Mouse (Mus musculus) cerebellum, postnatal 4 days (tissue): Measurements from ENCODE around the gene Dusp14.

Experiments used
- DNase-seq, 2 experiments: peaks; one replicate each; pipeline ENCODE4 v3.0.0; 2022; ENCODE audit warnings: low spot score in 2 of 2, mixed read lengths in 1 of 2

Gene Dusp14

DNA sequence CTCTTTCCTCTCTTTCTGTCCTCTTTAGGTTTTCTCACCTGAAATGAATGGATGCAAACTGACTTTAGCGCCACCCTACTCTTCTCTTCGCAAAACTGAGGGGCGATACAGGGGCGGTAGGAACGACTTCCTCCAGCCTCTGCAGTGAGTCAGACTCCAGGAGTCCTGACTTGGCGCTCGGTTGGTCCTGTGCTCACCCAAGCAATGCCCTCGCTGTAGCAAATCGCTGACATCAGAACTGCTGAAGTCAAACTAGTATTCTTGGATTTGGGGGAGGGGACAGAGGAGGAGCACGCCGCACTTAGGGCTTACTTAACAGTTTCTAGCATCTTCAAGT, at the start of gene Dusp14:
Gene Dusp14 (minus strand): TSS at position 228 of the 337 bp plus-strand sequence.
- DNase-seq: no peak

DNA sequence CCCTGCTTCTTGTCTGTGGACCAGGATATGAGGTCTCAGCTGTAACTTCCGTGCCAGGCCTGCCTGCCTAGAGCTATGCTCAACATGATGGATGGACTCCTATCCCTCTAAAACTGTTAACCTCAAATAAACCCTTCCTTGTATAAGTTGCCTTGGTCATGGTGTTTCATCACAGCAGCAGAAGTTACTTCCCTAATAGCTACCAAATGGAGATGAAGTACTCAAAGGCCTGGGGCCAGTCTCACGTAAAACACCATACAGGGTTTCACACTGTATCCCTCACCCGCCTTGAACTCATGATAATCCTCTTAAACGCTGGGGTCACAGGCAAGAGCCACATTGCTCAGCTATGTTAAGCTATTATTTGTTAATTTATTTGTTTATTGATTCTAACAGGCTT, 48.4 kb upstream of the Dusp14 start:
- DNase-seq: no peak

DNA sequence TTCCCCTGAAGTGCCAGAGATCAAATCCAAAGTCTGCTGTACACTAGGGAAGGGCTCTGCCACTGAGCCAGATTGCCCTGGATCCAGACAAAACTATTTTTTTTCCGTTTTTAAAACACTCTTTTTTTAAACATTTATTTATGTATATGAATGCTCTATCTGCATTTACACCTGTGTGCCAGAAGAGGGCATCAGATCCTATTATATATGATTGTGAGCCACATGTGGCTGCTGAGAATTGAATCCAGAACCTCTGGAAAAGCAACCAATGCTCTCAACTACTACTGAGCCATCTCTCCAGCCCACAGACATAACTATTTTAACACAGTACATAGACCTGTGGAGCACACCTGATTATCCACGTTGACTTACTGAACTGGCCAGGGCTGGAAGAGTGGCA, 47.2 kb upstream of the Dusp14 start:
- no peak for DNase-seq

DNA sequence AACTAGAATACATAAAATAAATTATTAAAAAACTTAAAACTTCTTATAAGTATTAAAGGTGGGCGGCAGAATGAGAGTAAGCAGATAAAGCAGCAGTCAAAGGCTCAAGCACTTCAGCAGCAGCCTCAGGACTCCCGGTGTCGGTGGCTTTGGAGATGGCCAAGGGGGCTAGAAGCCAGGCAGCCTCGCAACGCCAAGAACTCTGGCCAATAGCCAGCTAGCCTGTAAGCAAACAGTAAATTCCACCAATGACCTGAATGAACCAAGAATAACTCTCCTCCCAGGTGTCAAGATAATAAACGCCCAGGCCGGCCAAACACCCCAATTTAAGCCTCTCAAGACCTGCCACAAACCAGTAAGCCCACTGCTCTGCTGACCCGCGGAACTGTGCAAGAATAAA, 46.6 kb upstream of the Dusp14 start:
- DNase-seq: no peak

DNA sequence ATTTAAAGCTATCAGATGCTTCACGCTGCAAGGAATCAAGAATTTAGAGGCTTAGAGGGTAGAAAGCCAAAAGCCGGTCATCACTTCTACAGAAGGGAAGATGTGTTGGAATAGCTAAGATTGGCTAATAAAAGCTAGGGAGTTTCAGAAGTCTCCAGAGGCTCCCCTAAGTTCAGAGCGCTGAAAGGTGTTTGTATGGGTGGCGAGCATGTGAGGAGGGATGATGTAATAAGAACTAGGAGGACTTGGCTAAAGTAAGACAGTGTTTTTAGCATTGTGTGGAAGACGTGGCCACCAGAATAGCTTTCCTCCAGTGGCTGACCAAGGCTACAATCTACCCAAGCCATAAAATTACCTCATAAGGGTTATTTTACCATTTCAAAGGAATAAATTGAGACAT, 44.6 kb upstream of the Dusp14 start:
- no peak for DNase-seq

DNA sequence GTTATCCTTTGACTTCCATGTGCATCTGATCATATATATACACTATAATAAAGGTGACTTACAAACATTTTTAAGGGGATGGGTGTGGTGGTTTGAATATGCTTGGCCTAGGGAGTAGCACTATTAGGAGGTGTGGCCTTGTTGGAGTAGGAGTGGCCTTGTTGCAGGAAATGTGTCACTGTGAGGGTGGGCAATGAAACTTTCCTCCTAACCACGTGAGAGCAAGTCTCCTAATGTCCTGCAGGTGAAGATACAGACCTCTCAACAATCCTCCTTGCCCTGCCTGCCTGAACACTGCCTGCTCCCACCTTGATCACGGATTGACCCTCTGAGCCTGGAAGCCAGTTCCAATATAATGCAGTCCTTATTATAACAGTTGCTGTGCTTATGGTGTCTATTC, 38.1 kb upstream of the Dusp14 start:
- no peak for DNase-seq

DNA sequence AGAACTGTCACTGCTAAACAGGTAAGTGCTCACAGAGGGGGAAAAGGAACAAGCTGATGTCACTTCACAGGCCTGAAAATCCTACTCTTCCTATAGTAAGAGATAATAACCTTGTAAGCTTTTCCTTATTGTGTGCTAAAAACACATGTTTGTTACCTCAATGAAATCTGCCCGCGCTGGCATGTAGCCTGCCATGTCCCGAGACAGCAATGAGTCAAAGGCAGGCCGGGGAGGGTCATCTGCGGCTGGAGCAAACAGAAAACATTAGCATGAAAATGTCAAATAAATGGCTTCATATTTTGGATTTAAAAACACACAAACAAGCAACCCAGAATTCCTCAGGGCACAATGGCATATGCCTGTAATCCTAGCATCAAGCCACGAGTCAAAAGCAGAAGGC, 35.0 kb upstream of the Dusp14 start:
- no peak for DNase-seq

DNA sequence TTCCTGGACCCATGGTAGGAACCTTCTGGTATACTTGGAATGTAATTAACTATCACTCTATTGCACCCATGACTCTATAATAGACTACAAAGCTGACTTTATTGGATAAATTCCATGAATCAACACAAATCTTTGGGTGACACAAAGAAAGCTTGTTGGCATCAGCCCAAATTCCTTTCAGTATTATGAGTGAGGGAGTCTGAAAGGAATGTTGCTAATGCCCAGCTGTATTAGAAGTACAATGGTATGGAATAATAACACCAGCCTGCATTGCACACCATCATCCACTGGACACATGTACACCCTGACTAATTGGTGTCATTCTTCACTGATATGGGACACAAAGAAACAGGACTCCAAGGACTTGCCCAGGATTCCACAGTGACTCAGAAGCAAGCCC, 32.1 kb upstream of the Dusp14 start:
- no peak for DNase-seq

DNA sequence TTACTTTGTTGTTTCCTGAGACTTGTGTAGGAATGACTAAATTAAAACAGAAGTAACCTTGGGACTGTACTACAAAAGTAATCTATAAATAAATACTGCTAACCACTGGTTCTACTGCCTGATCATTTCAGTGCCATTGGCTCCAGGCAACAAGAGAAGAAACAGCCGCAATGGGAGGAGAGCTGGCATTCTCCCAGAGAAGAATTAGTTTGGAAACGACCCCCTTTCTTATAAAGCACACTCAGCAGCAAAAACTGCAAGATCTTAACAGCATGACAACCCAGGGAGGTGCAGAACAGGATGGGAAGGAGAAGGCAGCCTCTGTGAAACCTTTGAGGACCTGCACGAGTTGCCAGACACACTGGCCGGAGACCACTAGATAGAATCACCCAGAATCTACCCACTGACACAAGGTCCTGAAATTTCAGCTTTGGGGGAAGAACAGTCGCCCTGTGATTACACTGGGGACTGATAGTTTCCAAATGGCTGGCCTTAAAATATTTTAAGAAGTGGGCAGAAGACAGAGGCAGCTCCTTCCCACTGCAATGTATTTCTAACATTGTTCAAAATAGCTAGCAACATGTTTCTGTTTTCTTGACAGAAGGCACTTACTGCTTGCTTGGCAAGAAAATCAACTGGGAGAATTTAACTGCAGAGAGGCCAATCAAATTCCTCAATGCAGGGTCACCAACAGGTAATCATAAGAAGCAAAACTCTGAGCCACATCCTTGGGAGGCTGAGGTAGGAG, 28.4 kb upstream of the Dusp14 start:
- DNase-seq: no peak

DNA sequence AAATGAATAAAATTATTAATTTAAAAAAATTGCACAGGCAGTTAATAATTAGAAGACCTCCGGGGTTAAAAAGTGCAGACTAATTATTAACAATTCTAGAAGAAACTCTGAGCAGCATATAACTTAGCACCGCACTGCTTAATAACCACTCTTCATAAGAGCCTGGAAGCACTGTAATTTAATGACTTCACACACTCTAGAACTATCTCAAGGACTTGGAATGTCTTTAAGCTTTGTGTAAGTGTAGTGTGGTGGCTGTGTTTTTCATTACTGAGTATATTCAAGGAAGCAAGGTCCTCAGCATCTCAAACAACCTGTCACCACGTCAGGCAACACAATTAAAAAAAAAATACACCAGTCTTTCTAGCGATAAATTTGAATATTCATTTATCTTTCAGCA, 26.0 kb upstream of the Dusp14 start:
- DNase-seq: no peak

DNA sequence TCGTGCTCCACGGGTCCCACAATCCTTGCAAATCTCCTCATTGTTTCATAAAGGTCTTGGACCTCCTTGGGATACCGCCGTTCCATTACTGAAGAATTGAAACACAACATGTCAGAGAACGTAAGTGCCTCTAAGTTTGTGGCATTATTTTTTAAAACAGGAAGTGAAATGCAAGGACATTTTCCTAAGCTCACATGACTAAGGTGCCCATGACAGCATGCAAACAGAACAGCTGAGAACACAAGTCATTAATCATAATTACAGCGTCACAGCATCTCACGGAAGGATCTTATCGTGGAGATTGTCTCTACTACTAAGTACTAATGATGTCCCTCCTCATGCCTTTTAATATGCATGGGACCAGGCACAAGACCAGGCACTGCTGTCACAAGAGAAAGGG, 21.5 kb upstream of the Dusp14 start:
- no peak for DNase-seq

DNA sequence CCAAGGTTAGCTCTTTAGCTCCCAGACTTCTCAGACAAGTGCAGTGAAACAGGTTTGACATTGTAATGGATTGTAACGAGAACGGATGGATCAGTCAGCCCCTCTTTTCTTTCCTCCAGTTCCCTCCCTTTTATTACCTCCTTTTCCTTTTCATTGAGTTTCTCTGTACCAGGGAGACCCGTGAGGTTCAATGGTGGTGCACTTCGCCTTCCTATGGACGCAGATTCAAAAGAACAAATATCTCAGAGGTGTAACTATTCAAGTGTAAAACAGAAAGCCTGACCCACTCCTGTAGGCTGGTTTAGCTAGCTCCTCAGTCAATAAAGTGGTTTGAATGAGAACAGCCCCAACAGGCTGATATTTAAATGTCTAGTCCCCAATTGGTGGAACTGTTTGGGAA, 12.8 kb upstream of the Dusp14 start:
- DNase-seq: no peak

DNA sequence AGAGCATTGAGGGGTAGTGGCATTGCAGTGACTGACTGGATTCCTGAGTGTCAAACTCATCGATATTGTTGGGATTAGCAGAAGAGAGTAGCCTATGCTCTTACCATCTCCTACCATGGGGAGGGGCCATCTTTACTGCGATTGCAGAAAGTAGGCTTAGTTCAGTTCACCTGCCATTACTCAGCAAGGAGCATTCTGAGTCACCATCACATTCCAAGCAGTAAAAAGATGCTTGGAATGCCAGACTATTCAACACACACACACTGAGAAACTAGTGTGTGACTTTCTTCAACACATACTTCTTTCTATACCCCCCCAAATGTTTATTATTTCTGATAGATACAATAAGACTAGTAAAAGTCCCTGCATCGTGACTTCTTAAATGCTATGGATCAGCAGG, 11.3 kb upstream of the Dusp14 start:
- DNase-seq: no peak

DNA sequence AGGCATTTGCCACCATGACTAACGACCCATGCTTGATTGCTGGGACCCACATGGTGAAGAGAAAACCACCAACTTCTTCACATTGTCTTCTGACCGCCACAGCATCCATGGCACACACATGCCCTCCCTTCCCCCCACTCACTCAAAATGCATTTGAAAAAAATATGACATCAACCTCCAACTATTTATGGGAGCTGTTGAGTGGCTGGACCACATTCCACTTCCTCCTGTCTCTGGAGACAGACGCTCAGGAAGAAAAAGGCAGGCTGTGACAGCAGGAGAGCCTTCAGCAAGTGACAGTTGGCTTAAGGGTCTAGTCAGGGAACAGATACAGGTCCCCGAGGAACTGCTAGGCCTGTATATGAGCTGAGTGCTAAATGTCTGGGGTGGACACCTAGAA, 10.8 kb upstream of the Dusp14 start:
- DNase-seq: no peak

DNA sequence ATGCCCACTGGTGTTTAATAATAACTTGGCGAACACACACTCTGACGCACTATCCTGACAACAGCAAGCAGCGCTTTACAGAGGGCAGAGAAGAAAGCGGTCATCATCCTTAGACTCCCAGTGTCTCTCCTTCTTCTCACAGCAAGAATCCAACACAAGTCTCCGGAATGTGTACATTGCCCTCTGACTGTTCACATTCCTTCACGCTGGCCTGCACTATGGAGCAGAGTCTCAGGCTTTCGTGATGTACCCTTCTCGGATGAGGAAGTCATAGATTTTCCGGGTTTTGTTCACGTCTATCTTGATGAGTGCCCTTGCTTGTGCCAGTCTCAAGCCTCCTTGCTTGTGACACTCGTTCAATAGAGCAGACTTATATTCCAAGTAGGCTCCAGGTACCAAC, 10.3 kb upstream of the Dusp14 start:
- DNase-seq: no peak

DNA sequence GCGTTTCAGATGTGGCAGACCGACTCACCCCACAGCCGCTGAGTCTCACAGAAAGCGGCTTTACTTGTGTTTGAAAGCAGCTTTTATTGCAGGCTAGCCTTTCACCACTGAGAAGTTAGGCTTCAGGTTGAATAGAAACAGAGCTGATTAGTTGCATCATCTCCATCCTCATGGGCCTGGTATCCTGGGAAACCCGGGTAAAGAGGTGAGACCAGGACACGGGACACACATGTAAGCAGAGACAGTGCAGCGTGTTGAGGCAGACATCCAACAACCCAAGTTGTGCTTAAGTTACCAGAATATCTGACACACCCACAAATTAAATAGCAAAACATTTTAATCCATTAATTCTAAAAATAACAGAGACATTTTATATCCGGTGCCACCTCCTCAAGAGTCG, 9.5 kb upstream of the Dusp14 start:
- no peak for DNase-seq

DNA sequence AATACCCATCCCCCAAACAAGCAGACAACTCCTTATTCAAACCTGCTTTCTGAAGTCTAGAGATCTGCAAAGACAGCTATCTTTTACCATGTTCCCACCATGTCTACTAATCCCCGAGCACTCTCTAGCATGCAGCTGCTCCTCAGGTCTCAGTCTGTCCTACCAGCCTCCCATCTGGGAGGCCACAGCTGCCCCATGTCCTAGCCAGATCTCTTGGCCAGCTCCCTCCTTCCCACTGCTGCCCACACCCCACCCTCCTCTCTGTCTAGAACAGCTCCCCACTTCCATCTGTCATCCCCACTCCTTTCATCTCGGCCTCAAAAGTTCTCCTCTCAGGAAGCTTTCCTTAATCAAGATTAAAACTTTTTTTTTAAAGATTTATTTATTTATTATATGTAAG, 7.9 kb upstream of the Dusp14 start:
- no peak for DNase-seq

DNA sequence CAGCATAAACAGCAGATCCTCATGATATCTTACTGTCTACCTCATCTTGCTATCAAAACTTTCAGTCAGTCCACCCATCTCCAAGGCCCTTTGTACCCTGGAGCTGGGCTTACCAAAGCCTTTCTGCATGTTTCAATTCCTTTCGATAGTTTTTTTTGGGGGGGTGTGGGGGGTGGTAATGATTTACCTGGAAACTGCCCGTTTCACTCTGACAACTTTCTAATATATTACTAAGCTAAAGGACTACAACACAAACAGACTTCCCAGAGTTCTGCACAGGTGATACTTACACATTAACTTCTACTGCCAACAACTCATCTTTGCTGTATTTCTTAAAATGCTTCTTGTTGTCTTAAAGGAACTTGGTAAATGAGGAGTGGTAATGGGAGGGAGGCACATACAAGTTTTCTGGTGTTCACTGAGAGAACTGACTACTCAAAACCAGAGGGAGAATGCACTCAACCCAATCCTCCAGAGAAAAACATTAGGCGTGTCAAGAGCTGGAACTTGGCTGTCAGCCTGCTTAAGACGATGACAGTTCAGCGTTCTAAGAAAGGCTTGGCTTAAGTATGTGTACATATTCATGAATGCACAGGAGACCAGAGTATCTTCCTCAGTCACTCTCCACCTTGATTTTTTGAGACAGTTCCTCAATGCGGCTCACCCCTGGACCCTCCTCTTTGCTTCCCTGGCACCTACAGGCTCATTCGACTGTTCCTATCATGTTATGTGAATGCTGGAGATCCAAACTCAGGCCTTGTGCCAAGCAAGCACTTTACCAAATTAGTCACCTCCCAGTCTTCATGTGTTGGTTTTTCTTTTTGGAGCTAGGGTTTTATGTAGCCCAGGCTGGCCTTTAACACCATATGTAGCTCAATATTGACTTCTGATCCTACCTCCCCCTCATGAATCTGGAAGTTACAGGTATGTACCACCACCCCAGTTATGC, 5.0 kb upstream of the Dusp14 start:
- no peak for DNase-seq

DNA sequence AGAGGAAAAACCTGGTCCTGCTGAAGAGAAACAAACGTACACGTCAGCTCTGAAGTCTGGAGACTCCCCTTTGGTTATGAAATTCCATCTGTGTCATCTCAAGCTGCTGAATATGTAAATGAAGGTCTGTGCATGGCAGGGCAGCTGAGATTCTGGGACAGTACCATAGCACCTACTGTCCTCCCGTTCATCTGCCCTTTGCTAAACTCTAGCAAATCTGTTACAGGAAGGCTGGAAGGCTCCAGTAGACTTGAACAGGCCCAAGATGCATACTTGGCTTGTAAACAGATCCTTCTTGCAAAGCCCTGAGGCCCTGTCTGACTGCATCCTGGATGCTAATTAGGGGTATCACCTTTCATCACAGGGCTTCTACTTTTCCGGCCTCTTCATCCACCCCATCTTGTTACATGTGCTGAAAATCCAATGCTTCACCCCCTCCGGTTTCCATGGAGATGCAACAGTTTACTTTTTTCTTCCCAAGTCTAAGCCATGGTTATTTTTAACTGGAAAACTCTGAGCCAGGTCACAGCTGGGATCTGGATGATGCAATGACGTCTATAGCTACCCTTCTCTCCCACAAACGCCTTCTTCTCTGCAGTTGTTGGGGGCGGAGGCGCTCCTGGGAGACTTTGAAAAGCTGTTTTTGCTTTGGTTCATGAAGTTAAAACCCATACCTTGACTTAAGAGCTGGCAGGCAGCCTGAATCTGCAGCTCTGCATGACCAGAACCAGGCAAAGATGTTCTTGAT, 4.0 kb upstream of the Dusp14 start:
- no peak for DNase-seq

DNA sequence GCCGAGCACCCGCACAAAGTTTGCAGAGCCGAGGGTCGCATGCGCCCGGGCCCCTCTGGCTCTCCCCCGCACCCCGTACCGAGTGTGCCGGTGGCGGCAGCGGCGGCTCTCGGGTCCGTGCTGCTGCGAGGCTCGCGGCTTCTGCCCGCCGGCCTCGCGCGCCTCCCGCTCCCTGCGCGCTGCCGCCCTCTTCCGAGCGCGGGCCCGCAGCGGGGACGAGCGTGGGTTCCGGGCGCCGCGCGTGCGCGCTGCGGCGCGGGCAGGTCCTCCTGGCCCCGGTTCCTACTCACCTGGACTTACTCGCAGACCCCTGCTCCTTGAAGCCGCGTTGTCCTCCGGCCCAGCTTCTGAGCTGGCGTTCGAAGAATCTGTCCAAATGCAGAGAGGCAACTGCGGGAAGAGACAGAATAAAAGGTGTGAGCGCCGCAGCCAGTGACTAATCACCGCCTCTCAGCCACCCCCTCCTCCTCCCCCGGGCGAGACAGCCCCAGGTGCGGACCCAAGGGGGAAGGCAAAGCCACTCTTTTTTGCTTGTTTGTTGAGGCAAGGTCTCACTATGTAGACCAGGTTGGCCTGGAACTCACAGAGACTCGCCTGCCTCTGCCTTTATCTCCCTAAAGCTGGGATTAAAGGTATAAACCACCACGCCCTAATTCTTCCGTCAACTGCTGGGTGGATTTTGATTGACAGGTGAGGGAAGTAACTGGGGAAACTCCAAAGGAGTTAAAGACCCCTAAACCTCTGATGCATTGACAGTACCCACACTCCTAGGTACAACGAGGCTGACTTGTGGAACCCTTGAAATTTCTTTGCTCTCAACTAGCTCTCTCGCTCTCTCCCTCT, 649 bp downstream of the Dusp14 start:
- peak in 1 of 2 experiments; percentile 49 for DNase-seq

DNA sequence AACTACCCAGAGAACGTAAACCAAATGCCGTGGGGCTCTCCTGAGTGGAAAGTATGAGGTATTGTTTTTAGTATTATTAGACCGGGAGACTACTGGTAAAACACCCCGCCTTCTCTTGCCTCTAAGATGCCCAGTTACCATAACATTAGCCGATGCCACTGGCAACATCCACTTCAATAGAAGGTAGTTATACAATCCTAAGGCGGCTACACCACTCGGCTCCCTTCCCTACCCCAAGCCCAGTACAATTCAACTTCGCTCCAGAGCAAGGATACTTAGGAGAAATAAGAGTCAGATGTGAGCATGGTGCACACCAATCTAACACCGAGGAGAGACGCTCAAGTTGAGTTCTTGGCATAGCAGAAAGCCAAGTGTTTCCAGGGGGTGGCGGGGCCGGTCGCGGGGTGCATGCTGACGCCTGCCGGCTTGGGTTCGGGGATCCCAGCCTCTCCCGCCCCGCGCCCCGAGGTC, 1.3 kb downstream of the Dusp14 start:
- DNase-seq: no peak
